Mouse (Mus musculus) midbrain, embryonic 13.5 days (tissue): ENCODE data around the gene Foxa3. TPM values are rescaled to one million over a fixed set of nuclear protein-coding genes. Genes with fewer than 3 reads are reported as not detected.

Source experiments
- ATAC-seq: fragments of 200-750 bp; cut with Nextera tagmentation; 2 replicates; pipeline ENCODE4 v1.8.0; 2017; ENCODE audit warnings: mild to moderate bottlenecking, moderate TSS enrichment, moderate library complexity
- H3K27ac ChIP-seq: fragments of 300-500 bp; sonication (generic); 2 replicates; pipeline ENCODE4 v1.5.1; 2015; ENCODE audit warnings: inconsistent platforms, mild to moderate bottlenecking, moderate library complexity
- H3K27me3 ChIP-seq: fragments of 300-500 bp; sonication (generic); 2 replicates; pipeline ENCODE4 v1.6.1; 2015; ENCODE audit warnings: mild to moderate bottlenecking, inconsistent platforms
- H3K36me3 ChIP-seq: fragments of 300-500 bp; sonication (generic); 2 replicates; pipeline ENCODE4 v1.6.1; 2015; ENCODE audit warnings: mild to moderate bottlenecking, inconsistent platforms
- H3K4me1 ChIP-seq: fragments of 300-500 bp; sonication (generic); replicated peaks from 2 replicates; pipeline ENCODE4 v1.6.1; 2015; ENCODE audit warnings: inconsistent platforms
- H3K4me2 ChIP-seq: fragments of 300-500 bp; sonication (generic); replicated peaks from 2 replicates; pipeline ENCODE4 v1.6.1; 2015; ENCODE audit warnings: moderate library complexity, mild to moderate bottlenecking, inconsistent platforms
- H3K4me3 ChIP-seq: fragments of 300-500 bp; sonication (generic); replicated peaks from 2 replicates; pipeline ENCODE4 v1.5.1; 2015; ENCODE audit warnings: mild to moderate bottlenecking, inconsistent platforms
- H3K9ac ChIP-seq: fragments of 300-500 bp; sonication (generic); replicated peaks from 2 replicates; pipeline ENCODE4 v1.6.1; 2015; ENCODE audit warnings: mild to moderate bottlenecking, inconsistent platforms
- H3K9me3 ChIP-seq: fragments of 300-500 bp; sonication (generic); 2 replicates; pipeline ENCODE4 v1.6.1; 2016; ENCODE audit warnings: mild to moderate bottlenecking, inconsistent platforms
- WGBS: fragments of 180-500 bp; shearing (Covaris S2); methylation state at CpG from one replicate; pipeline ENCODE4 v1.1.7; 2015; 5-methylcytosine and 5-hydroxymethylcytosine counted together
- polyA plus RNA-seq: library from polyadenylated mRNA; unstranded; fragments of >200 nt; fragmentation: Nextera tagmentation; extraction: Ambion mirVana; gene quantifications from 2 replicates; pipeline ENCODE4 v1.2.1, GENCODE M21; 2015

The Foxa3 gene
- polyA plus RNA-seq, 1 experiment from 2014 or later = not detected

- peak overlapping the region; percentile 94 for H3K4me3 ChIP-seq
- H3K27ac ChIP-seq = no peak overlapping the region
- peaks cover 46% of the 10 kb centered on the region for H3K4me1 ChIP-seq
These were observed 17.8 kb downstream of the Foxa3 start for GRCm38 (mm10) chr7:19005417-19006121.

GRCm38 (mm10) chr7:19004631-19005079 lies 18.7 kb downstream of the Foxa3 start:
- Histone ChIP-seq H3K4me3 (peak overlapping the region; percentile 94), H3K36me3 (peaks cover 29% of the 10 kb centered on the region), H3K9me3 (no peaks in the 10 kb centered on the region), H3K27me3 (no peaks in the 10 kb centered on the region), H3K27ac (peak overlapping the region; percentile 95), H3K9ac (peak overlapping the region; percentile 98), H3K4me1 (peaks cover 53% of the 10 kb centered on the region), H3K4me2 (peak overlapping the region; percentile 100)
- ATAC-seq = 0 out of 2 replicates have a peak, but pooled peaks have one; percentile 2
- WGBS = 9% methylated on average over 30 of the region's 34 CpGs

More at GRCm38 (mm10) chr7:19005417-19006121, 17.8 kb downstream of the Foxa3 start:
- Histone ChIP-seq H3K9me3 (no peaks in the 10 kb centered on the region), H3K27me3 (no peaks in the 10 kb centered on the region), H3K9ac (peak overlapping the region; percentile 98), H3K36me3 (peaks cover 27% of the 10 kb centered on the region), H3K4me2 (peak overlapping the region; percentile 100)
- no peak for ATAC-seq
- 83% methylated on average over 34 of the region's 34 CpGs for WGBS

- H3K27me3 ChIP-seq = no peaks in the 10 kb centered on the region
- peak within 1 kb of the TSS; percentile 95 for H3K27ac ChIP-seq
- peak within 1 kb of the TSS; percentile 94 for H3K4me3 ChIP-seq
- peak within 1 kb of the TSS; percentile 100 for H3K4me2 ChIP-seq
- under 1% methylated on average over 84 of the region's 90 CpGs for WGBS
- H3K9me3 ChIP-seq = no peaks in the 10 kb centered on the region
- peak; percentile 66 for ATAC-seq
- H3K4me1 ChIP-seq = peaks cover 59% of the 10 kb centered on the region
- H3K9ac ChIP-seq = peak within 1 kb of the TSS; percentile 98
- peaks cover 29% of the 10 kb centered on the region for H3K36me3 ChIP-seq
These were observed 19.3 kb downstream of the Foxa3 start, which contains the start of gene Irf2bp1 for GRCm38 (mm10) chr7:19003902-19004630. Gene Irf2bp1 (plus strand): TSS chr7:19004044.

GRCm38 (mm10) chr7:19002848-19003498 lies 20.4 kb downstream of the Foxa3 start:
- H3K9me3 ChIP-seq = no peaks in the 10 kb centered on the region
- H3K9ac ChIP-seq = peak overlapping the region; percentile 75
- H3K36me3 ChIP-seq = peaks cover 29% of the 10 kb centered on the region
- WGBS = 3% methylated on average over 17 of the region's 17 CpGs
- H3K27me3 ChIP-seq = no peaks in the 10 kb centered on the region
- peak; percentile 54 for ATAC-seq
- H3K27ac ChIP-seq = peak overlapping the region; percentile 19; the same call in 1 of the 2 replicates
- H3K4me1 ChIP-seq = peaks cover 66% of the 10 kb centered on the region
- H3K4me2 ChIP-seq = peak overlapping the region; percentile 67
- peak overlapping the region; percentile 37 for H3K4me3 ChIP-seq

GRCm38 (mm10) chr7:19002115-19002514 lies 21.2 kb downstream of the Foxa3 start:
- Histone ChIP-seq H3K36me3 (peaks cover 25% of the 10 kb centered on the region), H3K9ac (peak overlapping the region; percentile 75), H3K27ac (peak overlapping the region; percentile 5; the same call in 1 of the 2 replicates), H3K27me3 (no peaks in the 10 kb centered on the region), H3K4me3 (peak overlapping the region; percentile 37), H3K9me3 (no peaks in the 10 kb centered on the region), H3K4me2 (peak overlapping the region; percentile 67), H3K4me1 (peaks cover 58% of the 10 kb centered on the region)
- WGBS = 52% methylated on average over 4 of the region's 4 CpGs
- ATAC-seq = no peak

- H3K9ac ChIP-seq = no peak overlapping the region
These were observed 21.6 kb downstream of the Foxa3 start for GRCm38 (mm10) chr7:19001807-19002085.

GRCm38 (mm10) chr7:19001066-19001806 lies 22.1 kb downstream of the Foxa3 start:
- peak overlapping the region; percentile 45 for H3K4me2 ChIP-seq
- H3K9me3 ChIP-seq = no peaks in the 10 kb centered on the region
- H3K4me1 ChIP-seq = peaks cover 50% of the 10 kb centered on the region
- H3K4me3 ChIP-seq = peak overlapping the region; percentile 28
- H3K9ac ChIP-seq = peak overlapping the region; percentile 55; the same call in 1 of the 2 replicates
- H3K36me3 ChIP-seq = peaks cover 25% of the 10 kb centered on the region
- no peaks in the 10 kb centered on the region for H3K27me3 ChIP-seq
- H3K27ac ChIP-seq = no peak overlapping the region
- 44% methylated on average over 18 of the region's 18 CpGs for WGBS
- ATAC-seq = no peak

More at GRCm38 (mm10) chr7:19001807-19002085, 21.6 kb downstream of the Foxa3 start:
- Histone ChIP-seq H3K36me3 (peaks cover 22% of the 10 kb centered on the region), H3K4me1 (peaks cover 54% of the 10 kb centered on the region), H3K9me3 (no peaks in the 10 kb centered on the region), H3K4me3 (no peak overlapping the region), H3K4me2 (no peak overlapping the region), H3K27me3 (no peaks in the 10 kb centered on the region), H3K27ac (no peak overlapping the region)
- no peak for ATAC-seq
- 72% methylated on average over 3 of the region's 3 CpGs for WGBS

- Histone ChIP-seq H3K4me1 (peaks cover 43% of the 10 kb centered on the region), H3K9ac (peak overlapping the region; percentile 55), H3K4me3 (peak overlapping the region; percentile 28), H3K27me3 (no peaks in the 10 kb centered on the region), H3K4me2 (peak overlapping the region; percentile 45), H3K36me3 (peaks cover 21% of the 10 kb centered on the region), H3K9me3 (no peaks in the 10 kb centered on the region), H3K27ac (no peak overlapping the region)
- no peak for ATAC-seq
- WGBS = 76% methylated on average over 10 of the region's 10 CpGs
These were observed 22.9 kb downstream of the Foxa3 start for GRCm38 (mm10) chr7:19000421-19000820.

- no peak overlapping the region for H3K27ac ChIP-seq
- H3K4me2 ChIP-seq = no peak overlapping the region
- ATAC-seq = no peak
- WGBS = 35% methylated on average over 9 of the region's 9 CpGs
- H3K36me3 ChIP-seq = peaks cover 17% of the 10 kb centered on the region
- no peak overlapping the region for H3K4me3 ChIP-seq
- H3K9ac ChIP-seq = 0 out of 2 replicates have a peak overlapping the region, but pooled peaks have one; percentile 14
- H3K4me1 ChIP-seq = peaks cover 47% of the 10 kb centered on the region
- 0 out of 2 replicates have a peak, but pooled peaks cover under 1% of the 10 kb centered on the region for H3K27me3 ChIP-seq
- H3K9me3 ChIP-seq = no peaks in the 10 kb centered on the region
These were observed 24.5 kb downstream of the Foxa3 start for GRCm38 (mm10) chr7:18998835-18999234.

- peak overlapping the region; percentile 61 for H3K4me3 ChIP-seq
- no peaks in the 10 kb centered on the region for H3K9me3 ChIP-seq
- 89% methylated on average over 5 of the region's 5 CpGs for WGBS
These were observed 30.3 kb downstream of the Foxa3 start for GRCm38 (mm10) chr7:18993036-18993435.

GRCm38 (mm10) chr7:18992294-18992675 lies 31.1 kb downstream of the Foxa3 start:
- H3K4me2 ChIP-seq = peak overlapping the region; percentile 82
- peak overlapping the region; percentile 44 for H3K27ac ChIP-seq
- ATAC-seq = no peak
- peaks cover 21% of the 10 kb centered on the region for H3K27me3 ChIP-seq
- H3K4me1 ChIP-seq = peaks cover 48% of the 10 kb centered on the region
- peak overlapping the region; percentile 79 for H3K9ac ChIP-seq
- peaks cover 9% of the 10 kb centered on the region for H3K36me3 ChIP-seq
- H3K9me3 ChIP-seq = no peaks in the 10 kb centered on the region
- 3% methylated on average over 31 of the region's 31 CpGs for WGBS
- peak overlapping the region; percentile 61 for H3K4me3 ChIP-seq

More at GRCm38 (mm10) chr7:18993036-18993435, 30.3 kb downstream of the Foxa3 start:
- Histone ChIP-seq H3K27me3 (peaks cover 21% of the 10 kb centered on the region), H3K27ac (no peak overlapping the region), H3K36me3 (peaks cover 9% of the 10 kb centered on the region), H3K4me2 (peak overlapping the region; percentile 82), H3K9ac (peak overlapping the region; percentile 7; the same call in 1 of the 2 replicates), H3K4me1 (peaks cover 48% of the 10 kb centered on the region)
- no peak for ATAC-seq
